Mouse (Mus musculus) kidney, adult 2 months (tissue): ENCODE results near the gene P3h4.

Experiments
- CTCF ChIP-seq: fragments of 200-500 bp; conservative IDR thresholded peaks from 2 replicates; pipeline ENCODE4 v1.5.1; 2011; ENCODE audit warnings: low read depth, mild to moderate bottlenecking, control low read depth, low read length, moderate library complexity, mixed read lengths; ENCODE audit not compliant: insufficient read depth, insufficient read length
- POLR2A ChIP-seq: fragments of 200-500 bp; IDR thresholded peaks from one replicate; pipeline ENCODE4 v1.6.1; 2011; ENCODE audit warnings: low read depth, low read length, control low read depth

DNA sequence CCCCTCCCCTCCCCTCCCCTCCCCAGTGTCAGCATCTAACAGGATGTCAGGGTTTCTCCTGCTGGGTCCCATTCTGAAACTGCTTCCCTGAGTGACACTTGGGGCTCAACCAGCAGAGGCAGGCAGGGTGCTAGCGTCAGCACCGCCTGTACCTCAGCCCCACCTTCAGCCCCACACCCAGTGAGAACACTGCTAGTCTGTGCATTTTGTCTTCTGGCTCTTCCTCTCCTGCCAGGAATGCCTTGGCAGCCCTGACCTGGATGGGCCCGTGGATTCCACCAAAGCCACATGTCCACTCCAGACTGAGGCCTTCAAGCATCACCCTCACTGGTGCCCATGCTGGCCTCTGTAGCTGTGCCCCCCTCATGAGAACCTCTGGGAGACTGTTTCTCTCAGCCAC is 5.0 kb downstream of the P3h4 start:
- TF ChIP-seq CTCF = no peak
- no peak for TF ChIP-seq POLR2A
